Mouse (Mus musculus): ENCODE measurements around the gene Pfn4.
"Not testable (repeated sequence)": the region's sequence is repeated elsewhere in the genome, so short reads cannot be mapped to it uniquely, and the experiment has no call there.

Gene Pfn4

DNA sequence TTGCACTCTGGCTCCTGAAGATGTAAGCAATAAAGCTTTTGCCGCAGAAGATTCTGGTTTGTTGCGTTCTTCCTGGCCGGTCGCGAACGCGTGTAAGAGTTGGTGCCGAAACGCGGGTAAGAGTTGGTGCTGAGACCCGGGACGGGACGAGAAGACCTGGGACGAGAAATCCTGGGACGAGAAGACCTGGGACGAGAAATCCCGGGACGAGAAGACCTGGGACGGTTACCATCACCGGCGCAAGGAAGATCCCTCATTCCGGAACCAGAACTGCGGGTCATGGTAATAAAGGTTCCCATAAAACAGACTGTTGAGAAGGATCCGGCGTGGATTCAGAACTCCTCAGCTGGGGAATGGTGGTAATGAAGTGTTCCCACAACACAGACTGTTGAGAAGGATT lies 19.3 kb downstream of the Pfn4 start:
- not testable (repeated sequence) for DNase-seq

DNA sequence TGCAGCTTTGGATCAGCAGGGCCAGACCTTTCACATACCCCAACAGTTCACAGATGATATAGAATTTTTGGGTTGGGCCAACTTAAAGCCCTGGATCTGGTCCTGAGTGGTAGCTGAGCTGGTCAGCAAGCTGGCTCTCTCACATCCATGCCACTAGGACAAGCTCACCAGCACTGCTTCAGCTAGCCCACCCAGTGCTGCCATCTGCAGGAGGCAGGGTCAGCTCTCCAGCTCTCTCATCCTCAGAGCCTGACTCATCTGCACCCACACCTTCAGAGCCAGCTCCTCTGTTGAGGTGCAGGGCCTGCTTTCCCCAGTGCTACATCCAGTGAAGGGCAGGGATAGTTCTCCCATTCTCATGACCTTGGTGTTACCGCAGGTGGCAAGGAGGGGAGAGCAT lies 24.9 kb downstream of the Pfn4 start:
- no peak for DNase-seq

DNA sequence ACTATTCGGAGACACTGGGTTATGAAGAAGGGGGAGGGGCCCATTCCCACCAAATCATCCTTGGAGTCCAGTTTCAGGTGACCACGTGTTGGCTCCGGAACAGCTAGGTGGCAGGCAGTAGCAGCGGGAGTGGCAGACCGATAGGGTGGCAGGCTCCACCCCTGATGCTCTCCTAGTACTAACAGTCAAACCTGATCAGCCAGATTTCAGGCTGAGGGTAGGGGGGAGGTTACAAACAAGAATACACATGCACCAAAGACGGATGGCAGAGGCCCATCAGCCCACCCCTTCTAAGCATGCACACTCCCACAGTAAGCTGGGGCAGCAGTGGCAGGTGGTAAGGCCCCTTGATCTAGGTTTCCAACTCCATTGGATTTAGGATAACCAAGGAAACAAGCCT lies 28.6 kb downstream of the Pfn4 start:
- DNase-seq, result not testable (repeated sequence)

DNA sequence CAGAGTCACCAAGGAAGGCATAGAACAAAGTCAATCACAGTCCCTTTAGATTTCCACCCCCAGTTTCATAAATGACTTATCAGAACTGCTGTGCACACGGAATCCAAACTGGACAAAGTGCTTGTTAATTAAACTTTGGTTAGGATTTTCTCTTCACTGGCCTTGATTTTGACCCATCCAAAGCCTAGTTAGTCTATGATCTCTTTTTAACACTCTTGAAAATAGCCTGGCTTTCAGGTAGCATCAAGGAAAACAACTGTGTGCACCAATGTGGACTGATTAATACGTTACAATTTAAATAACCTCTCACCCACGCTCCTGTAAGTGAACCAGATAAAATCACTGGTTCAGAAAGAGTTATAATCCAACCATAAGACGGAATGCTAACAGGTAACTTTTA lies 42.2 kb downstream of the Pfn4 start:
- DNase-seq, result no peak

DNA sequence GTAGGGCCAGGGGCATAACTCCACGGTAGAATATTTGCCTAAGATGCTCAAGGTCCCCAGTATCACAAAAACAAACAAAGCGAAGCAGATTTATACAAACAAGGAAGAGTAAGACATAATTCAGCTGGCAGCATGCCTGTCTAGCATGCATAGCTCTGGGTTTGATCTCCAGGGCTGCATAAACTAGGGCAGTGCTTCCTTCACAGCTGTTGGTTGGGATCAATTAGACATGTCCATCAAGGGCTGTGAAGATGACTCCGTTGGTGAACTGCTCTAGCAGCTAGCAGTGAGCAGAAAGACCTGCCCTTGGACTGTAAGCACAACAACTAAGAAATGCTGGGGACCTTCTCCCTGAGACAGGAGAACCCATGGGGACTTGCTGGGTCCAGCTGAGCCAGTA lies 42.9 kb downstream of the Pfn4 start:
- DNase-seq, result no peak

DNA sequence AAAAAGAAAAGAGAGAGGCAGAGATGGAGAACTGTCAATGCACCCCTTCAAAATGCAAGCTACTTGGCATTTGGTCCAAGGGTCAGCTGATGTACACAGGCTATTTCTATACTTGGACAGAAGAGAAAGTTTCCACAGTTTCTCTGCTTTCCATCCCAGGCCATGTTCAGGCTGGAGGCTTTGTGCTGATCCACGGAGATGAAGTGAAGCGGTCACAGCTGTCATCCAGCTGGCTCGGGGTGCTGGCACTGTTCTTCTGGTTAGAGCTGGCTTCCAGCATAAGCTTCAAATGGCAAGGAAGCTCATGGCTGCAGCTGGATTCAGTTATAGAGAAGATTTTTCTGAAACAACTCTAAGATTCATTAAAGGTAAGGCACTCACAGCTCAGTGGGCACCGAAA lies 44.8 kb downstream of the Pfn4 start:
- DNase-seq, result no peak

DNA sequence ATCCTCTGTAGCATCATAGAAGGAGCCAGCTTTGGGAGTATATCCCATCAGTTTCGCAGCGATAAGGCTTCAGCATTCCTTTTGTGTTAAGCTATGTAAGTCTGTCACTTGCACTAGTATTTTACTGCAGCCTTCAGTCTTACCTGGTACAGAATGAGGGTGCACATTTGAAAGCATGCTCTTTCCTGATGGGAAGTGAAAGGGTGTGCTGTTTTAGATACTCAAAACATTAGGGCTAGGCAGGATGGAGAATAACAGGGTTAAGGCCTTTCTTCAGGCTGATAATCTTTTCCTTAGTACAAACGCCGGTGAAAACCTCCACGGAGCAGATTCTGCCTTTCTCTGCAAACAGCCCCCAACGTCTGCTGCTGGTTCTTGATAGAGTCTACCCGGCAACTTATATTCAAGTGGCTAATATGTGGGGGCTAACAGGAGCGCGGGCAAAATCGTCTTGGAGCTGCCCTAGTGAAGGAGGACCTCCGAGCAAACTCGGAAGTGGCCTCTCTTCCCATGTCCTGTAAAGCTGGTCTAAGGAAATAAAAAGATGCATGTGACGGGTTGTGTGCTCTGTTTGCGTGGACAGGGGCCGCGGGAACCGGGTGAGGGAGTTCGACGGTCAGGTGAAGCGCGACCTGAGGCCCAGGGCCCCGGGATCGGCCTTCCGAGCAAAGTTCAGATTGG lies 48.0 kb downstream of the Pfn4 start:
- DNase-seq, result no peak

DNA sequence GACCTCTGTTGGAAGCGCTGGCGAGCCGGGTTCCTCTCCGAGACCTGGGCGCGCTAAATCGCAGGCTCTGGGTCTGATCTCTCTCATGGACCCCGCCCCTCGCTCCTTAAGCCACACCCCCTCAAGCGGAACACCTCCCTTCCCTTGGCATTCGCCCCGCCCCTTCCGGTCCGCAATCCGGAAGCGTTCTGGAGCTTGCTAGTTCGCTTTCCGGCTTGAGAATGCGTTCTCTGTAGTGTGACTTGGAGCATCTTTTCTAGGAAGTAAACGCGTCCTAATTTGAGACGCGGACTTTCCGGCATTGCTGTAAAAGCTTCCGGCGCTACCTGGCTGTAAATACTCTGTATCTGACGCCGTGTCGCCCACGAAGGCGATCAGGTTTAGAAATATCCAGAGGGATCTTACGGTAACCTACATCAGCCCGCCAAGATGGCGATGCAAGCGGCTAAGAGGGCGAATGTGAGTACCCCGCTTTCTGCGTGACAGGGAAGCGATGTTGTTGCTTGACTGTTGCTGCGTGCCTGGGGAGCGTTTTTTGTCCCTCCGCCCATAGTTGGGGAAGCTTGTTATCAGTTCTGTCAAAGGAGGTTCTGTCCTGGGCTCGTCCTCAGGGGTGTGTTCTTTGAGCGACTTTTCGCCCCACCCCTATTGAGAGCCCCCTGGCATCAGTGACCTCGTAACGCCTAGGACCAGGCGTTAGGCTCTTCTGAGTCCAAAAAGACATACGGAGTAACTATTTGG lies 48.7 kb downstream of the Pfn4 start, which contains the start of gene Sf3b6:
Gene Sf3b6 (plus strand): TSS at position 184 of the 741 bp plus-strand sequence.
- peak; percentile 100 for DNase-seq

DNA sequence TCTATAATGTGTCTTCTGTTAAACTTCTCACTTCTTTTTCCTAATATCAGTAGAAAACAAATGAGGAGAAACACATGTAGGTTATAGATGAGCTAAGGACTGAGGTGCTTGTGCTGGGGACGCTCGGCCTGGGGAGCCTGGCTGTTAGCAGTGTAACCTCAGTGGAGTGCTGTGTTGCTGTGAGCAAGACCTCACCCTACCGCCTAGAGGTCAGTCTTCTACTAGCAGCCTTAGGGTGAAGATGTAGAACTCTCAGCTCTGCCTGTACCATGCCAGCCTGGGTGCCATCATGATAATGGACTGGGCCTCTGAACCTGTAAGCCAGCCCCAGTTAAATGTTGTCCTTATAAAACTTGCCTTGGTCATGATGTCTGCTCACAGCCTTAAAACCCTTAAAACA lies 58.4 kb downstream of the Pfn4 start:
- no peak for DNase-seq

Data from B cell, adult 2 months (primary cell).